Mouse (Mus musculus): ENCODE data around the gene 4933411K16Rik. TPM values are rescaled to one million over a fixed set of nuclear protein-coding genes. Genes with fewer than 3 reads are reported as not detected.

The 4933411K16Rik gene
- 0.15 TPM in 1 of 2 replicates, not detected in the other for polyA plus RNA-seq (2016; fragmentation: Nextera tagmentation; extraction: Ambion mirVana)

DNA sequence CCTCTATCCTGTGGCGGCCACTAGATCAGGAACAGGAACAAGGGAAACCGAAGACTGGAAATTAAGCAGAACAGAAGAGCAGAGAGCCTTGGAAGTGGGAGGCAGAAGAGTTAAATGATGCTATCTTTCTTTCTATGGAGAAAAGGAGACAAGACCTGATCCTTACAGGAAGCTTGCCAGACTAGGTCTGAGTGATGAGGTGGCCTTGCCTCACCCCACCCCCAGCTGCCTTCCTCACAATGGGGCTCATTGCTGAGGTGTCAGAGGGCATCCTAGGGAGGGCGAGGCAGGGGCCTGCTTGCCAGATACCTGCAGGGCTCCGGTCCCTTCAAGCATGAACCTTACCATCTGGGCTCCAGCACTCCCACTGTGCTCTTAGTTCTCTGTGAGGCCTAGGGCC lies at the start of gene 4933411K16Rik:
Gene 4933411K16Rik (plus strand): TSS at position 301 of the 400 bp plus-strand sequence.
- 63% methylated on average over 4 of the region's 4 CpGs for WGBS
- Histone ChIP-seq H3K4me1 (0 out of 2 replicates have a peak, but pooled peaks cover 3% of the 10 kb centered on the region), H3K9me3 (no peaks in the 10 kb centered on the region), H3K27me3 (ENCODE audit: insufficient read depth, poor library complexity, severe bottlenecking) (peaks cover 4% of the 10 kb centered on the region; the same call in 1 of the 2 replicates), H3K27ac (no peak within 1 kb of the TSS), H3K4me3 (no peak within 1 kb of the TSS), H3K36me3 (no peaks in the 10 kb centered on the region)
- DNase-seq (ENCODE audit: low spot score): no peak

DNA sequence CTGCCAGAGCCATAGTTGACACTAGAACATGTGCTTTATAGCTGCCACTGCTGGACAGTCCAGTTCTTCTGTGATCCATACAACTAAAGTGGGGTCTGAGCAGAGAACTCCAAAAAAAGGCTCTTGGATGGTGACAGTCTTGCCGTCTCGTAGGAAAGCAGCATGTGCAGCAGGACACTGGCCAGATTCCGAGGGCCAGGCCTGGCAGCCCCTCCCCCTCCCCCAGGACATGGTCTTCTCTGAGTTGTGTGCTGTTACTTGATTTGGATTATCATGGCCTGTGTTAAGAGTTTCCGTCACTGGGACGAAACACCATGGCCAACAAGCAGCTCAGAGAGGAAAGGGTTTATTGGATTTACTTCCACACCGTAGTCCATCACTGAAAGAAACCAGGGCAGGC lies 47.8 kb upstream of the 4933411K16Rik start:
- Histone ChIP-seq H3K4me1 (peaks cover 78% of the 10 kb centered on the region), H3K27ac (peak overlapping the region; percentile 19; the same call in 1 of the 2 replicates), H3K9me3 (no peaks in the 10 kb centered on the region), H3K4me3 (no peak overlapping the region), H3K36me3 (no peaks in the 10 kb centered on the region), H3K27me3 (ENCODE audit: insufficient read depth, poor library complexity, severe bottlenecking) (no peaks in the 10 kb centered on the region)
- 30% methylated on average over 6 of the region's 6 CpGs for WGBS
- DNase-seq (ENCODE audit: low spot score): no peak

DNA sequence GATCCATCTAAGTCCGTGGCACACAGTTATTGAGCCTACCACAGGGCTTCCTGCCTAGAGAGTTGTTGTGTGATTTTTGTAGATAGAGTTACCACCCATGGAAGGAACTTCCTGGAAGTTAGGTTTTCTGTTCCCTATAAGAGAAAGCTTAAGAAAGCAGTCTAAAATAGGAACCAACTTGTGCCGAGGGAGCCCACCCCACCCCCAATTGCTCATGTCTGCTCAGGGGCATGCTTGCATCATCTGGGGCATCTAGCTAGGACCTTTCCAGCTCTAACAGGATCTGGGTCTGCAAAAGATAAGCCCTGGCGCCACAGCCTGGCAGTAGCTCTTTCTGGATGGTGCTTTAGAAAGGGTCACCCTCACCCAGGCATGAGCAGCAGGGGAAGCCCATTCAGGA lies 46.4 kb upstream of the 4933411K16Rik start:
- H3K27me3 ChIP-seq (ENCODE audit: insufficient read depth, poor library complexity, severe bottlenecking): no peaks in the 10 kb centered on the region
- H3K4me3 ChIP-seq: no peak overlapping the region
- H3K4me1 ChIP-seq: peaks cover 67% of the 10 kb centered on the region
- no peak overlapping the region for H3K27ac ChIP-seq
- no peaks in the 10 kb centered on the region for H3K9me3 ChIP-seq
- 40% methylated on average over 3 of the region's 3 CpGs for WGBS
- no peaks in the 10 kb centered on the region for H3K36me3 ChIP-seq
- no peak for DNase-seq (ENCODE audit: low spot score)

DNA sequence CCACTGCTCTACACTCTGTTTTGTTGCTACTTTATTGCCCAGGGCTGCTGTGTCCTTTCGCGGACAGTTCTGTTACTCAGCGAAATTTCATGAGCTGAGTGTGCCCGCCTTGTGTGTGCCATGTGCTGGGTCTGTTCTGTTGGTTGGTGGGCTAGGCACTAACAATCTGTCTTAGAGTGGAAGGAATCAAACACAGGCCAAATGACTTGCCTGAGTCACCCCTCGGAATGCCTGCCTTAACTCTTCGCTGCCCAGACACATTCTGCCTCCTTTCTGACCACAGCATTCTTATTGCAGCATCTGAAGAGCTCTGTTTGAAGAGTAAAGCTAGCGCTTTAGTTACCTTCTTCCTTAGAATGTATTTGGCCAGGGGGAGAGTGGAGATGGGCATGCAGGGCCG lies 45.5 kb upstream of the 4933411K16Rik start:
- peak overlapping the region; percentile 54; the same call in 1 of the 2 replicates for H3K27ac ChIP-seq

DNA sequence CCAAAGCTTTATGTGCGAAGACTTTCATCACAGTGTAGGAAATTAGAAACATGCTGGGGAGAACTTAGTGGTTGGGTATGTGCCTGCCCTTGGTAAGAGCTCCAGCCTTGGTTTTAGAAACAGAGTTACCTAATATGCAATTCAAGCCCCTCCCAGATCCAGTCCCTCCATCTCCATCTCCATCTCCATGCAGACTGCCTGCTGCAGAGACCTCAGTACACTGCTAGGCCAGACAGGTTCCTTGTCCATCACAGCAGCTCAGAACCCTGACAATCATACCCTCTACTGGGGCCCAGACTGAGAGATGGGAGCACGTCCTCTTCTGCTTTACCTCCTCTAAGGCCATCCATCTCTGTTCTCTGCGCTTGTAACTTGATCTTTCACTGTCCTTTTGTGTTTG lies 43.5 kb upstream of the 4933411K16Rik start:
- Histone ChIP-seq H3K27ac (peak overlapping the region; percentile 71), H3K4me1 (peaks cover 65% of the 10 kb centered on the region)

More for the DNA sequence above, 45.5 kb upstream of the 4933411K16Rik start:
- Histone ChIP-seq H3K9me3 (no peaks in the 10 kb centered on the region), H3K36me3 (no peaks in the 10 kb centered on the region), H3K4me3 (no peak overlapping the region), H3K4me1 (peaks cover 65% of the 10 kb centered on the region), H3K27me3 (ENCODE audit: insufficient read depth, poor library complexity, severe bottlenecking) (no peaks in the 10 kb centered on the region)
- WGBS: 65% methylated on average over 8 of the region's 8 CpGs
- DNase-seq (ENCODE audit: low spot score): no peak

DNA sequence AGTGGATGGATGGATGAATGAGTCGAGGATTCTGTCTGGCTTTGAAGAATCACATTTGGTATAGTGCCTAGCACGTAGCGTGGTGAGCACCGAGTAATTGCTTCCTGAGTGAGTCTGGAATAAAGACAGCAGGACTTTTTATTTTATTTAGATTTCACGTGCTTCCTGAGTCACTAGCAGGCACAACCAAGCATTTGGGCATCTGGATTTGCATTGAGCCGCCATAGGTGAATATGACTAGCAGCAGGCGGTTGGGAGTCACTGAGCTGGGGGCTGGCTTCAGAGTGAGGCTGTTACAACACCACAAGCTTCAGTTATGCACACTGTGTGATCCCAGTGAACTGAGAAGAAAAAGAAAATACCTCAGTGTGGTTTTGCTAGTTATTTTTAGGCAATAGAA lies 43.0 kb upstream of the 4933411K16Rik start:
- 63% methylated on average over 7 of the region's 7 CpGs for WGBS
- no peaks in the 10 kb centered on the region for H3K9me3 ChIP-seq
- no peaks in the 10 kb centered on the region for H3K27me3 ChIP-seq (ENCODE audit: insufficient read depth, poor library complexity, severe bottlenecking)
- no peak for DNase-seq (ENCODE audit: low spot score)
- H3K36me3 ChIP-seq: peaks cover 2% of the 10 kb centered on the region; the same call in 1 of the 2 replicates
- peaks cover 61% of the 10 kb centered on the region for H3K4me1 ChIP-seq
- H3K4me3 ChIP-seq: no peak overlapping the region
- H3K27ac ChIP-seq: peak overlapping the region; percentile 71

More for the DNA sequence above, 43.5 kb upstream of the 4933411K16Rik start:
- 50% methylated on average over 3 of the region's 3 CpGs for WGBS
- no peak for DNase-seq (ENCODE audit: low spot score)
- Histone ChIP-seq H3K36me3 (peaks cover 2% of the 10 kb centered on the region; the same call in 1 of the 2 replicates), H3K27me3 (ENCODE audit: insufficient read depth, poor library complexity, severe bottlenecking) (no peaks in the 10 kb centered on the region), H3K9me3 (no peaks in the 10 kb centered on the region), H3K4me3 (no peak overlapping the region)

DNA sequence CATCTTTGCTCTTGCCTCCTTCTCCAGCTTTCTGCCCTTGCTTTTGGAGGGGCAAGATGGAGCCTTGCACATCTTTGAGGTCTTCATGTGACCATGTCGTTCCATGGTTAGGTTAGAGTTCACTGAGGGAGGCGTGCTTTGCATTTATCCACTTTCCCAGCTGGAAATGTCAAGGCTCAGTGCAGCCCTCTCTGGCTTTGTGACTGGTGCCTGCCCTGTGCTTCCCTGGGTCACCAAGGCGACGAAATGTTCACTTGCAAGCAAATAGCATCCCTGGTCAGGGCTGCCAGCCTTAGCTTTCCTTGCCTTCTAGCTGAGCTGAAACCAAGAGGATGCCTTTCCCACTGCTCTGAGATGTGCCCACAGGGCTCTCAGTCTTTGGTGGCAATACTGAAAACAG lies 41.6 kb upstream of the 4933411K16Rik start:
- no peak for DNase-seq (ENCODE audit: low spot score)
- no peak overlapping the region for H3K4me3 ChIP-seq
- H3K27me3 ChIP-seq (ENCODE audit: insufficient read depth, poor library complexity, severe bottlenecking): no peaks in the 10 kb centered on the region
- peaks cover 2% of the 10 kb centered on the region; the same call in 1 of the 2 replicates for H3K36me3 ChIP-seq
- 75% methylated on average over 4 of the region's 4 CpGs for WGBS
- peaks cover 47% of the 10 kb centered on the region for H3K4me1 ChIP-seq
- no peak overlapping the region for H3K27ac ChIP-seq
- H3K9me3 ChIP-seq: no peaks in the 10 kb centered on the region

DNA sequence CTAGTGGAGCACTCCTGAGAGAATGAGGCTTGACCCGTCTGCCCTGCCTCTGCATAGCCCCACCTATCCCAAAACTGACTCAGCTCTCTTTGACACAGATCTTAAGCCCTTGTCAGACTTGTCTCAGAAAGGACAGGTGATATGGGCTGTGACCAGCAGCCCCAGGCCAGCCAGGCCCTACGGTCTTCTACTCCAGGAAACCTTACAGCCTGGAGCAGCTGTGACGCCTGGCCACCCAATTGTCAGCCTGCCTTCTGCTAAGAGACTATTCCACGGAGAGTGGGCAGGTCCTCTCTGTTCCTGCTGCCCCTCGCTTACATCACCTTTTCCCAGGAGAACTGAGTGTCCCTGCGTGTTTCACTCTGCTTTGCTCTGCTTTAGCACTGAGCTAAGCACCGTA lies 40.9 kb upstream of the 4933411K16Rik start:
- H3K36me3 ChIP-seq: peaks cover 2% of the 10 kb centered on the region; the same call in 1 of the 2 replicates
- H3K9me3 ChIP-seq: no peaks in the 10 kb centered on the region
- H3K4me3 ChIP-seq: no peak overlapping the region
- WGBS: 73% methylated on average over 7 of the region's 7 CpGs
- H3K27me3 ChIP-seq (ENCODE audit: insufficient read depth, poor library complexity, severe bottlenecking): no peaks in the 10 kb centered on the region
- H3K4me1 ChIP-seq: peaks cover 47% of the 10 kb centered on the region
- 0 out of 2 replicates have a peak overlapping the region, but pooled peaks have one; percentile 4 for H3K27ac ChIP-seq
- no peak for DNase-seq (ENCODE audit: low spot score)

DNA sequence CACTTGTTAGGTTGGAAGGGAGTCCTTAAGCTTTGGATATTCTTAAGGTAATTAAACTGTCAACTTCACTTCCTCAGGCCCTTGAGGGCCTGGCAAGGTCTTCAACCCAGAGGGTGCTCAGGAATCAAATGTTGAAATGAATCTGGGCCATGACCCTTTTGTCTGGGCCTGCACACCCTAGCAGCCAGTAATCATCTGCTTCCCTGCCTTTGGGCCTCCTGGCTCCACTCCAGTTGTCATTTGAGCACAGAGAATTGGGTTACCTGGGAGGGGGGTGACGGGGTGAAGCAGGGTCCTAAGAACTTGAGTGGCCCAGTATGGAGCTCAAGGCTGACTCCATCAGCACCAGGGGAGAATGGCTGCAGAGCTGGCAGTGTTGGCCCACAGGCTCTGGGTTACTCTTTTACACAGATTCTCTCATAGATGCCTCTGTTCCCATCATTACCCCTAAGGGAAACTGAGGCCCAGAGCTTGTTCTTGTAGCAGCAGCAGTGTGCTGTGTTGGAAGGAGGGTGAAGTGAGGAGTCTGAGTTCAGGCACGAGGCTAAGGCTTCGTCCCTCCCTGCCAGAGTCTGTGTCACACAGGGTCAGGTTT lies 37.7 kb upstream of the 4933411K16Rik start:
- 77% methylated on average over 3 of the region's 3 CpGs for WGBS
- H3K4me3 ChIP-seq: no peak overlapping the region
- DNase-seq (ENCODE audit: low spot score): no peak
- H3K36me3 ChIP-seq: peaks cover 2% of the 10 kb centered on the region; the same call in 1 of the 2 replicates
- H3K27me3 ChIP-seq (ENCODE audit: insufficient read depth, poor library complexity, severe bottlenecking): no peaks in the 10 kb centered on the region
- H3K27ac ChIP-seq: no peak overlapping the region
- H3K9me3 ChIP-seq: no peaks in the 10 kb centered on the region
- peaks cover 46% of the 10 kb centered on the region for H3K4me1 ChIP-seq

DNA sequence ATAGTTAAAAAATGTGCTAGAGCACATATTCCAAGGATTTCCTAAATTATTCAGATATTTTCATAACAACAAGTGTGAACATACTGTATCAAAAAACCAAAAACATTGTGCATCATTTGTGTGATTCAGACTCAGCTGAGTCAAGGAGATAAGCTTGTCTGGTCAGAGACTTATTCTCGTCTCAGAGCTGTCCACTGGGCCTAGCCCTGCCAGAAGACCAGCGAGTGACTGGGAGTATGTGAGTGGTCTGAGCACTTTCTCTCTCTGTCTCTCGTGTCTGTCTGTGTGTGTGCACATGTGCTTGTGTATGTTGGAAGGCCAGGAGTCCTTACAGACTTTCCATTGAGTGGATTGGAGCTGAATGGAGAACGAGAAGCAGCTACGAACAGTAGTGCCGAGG lies 37.0 kb upstream of the 4933411K16Rik start:
- peaks cover 2% of the 10 kb centered on the region; the same call in 1 of the 2 replicates for H3K36me3 ChIP-seq
- no peak overlapping the region for H3K27ac ChIP-seq
- peaks cover 49% of the 10 kb centered on the region for H3K4me1 ChIP-seq
- DNase-seq (ENCODE audit: low spot score): no peak
- 73% methylated on average over 6 of the region's 6 CpGs for WGBS
- H3K9me3 ChIP-seq: no peaks in the 10 kb centered on the region
- no peak overlapping the region for H3K4me3 ChIP-seq
- H3K27me3 ChIP-seq (ENCODE audit: insufficient read depth, poor library complexity, severe bottlenecking): no peaks in the 10 kb centered on the region

DNA sequence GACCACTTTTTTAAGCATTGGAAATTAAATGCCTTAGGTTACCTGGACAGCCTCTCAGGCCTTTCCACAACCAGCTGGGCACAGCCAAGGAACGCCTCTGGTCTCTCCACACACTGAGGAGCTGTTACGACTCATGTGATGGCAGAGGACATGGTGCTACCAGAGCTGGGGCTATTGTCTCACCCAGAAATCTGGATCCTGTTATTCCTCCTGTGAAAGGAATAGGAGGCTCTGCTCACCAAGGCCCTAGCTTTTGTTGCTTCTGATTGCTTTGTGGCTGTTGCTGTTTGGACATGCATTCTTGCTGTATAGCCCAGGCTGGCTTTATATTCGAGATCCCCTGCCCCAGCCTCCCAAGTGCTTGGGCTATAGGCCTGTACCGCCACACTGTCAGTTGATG lies 35.8 kb upstream of the 4933411K16Rik start:
- peaks cover 42% of the 10 kb centered on the region for H3K4me1 ChIP-seq
- 75% methylated on average over 4 of the region's 4 CpGs for WGBS
- peaks cover 2% of the 10 kb centered on the region; the same call in 1 of the 2 replicates for H3K36me3 ChIP-seq
- no peaks in the 10 kb centered on the region for H3K9me3 ChIP-seq
- no peak overlapping the region for H3K27ac ChIP-seq
- DNase-seq (ENCODE audit: low spot score): no peak
- no peak overlapping the region for H3K4me3 ChIP-seq
- no peaks in the 10 kb centered on the region for H3K27me3 ChIP-seq (ENCODE audit: insufficient read depth, poor library complexity, severe bottlenecking)

DNA sequence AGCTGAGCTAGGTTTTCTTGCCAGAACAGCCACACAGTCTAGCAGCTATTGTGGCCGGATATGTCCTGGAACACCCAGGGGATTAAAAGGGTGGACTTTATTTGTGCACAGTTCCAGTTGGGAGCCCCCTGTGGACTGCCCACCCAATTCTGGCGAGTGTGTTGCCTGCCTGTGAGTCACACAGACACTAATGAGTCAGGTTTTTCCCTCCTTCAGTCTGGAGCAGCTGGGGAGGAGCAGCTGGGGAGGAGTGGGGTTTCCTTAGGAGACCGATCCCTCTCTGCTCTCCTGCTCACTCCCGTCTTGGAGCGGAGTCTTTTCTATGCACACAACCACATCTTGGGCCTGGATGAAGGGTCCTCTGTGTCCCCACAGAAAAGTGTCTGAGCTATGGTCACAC lies 35.2 kb upstream of the 4933411K16Rik start:
- Histone ChIP-seq H3K27ac (peak overlapping the region; percentile 81), H3K9me3 (no peaks in the 10 kb centered on the region), H3K27me3 (ENCODE audit: insufficient read depth, poor library complexity, severe bottlenecking) (no peaks in the 10 kb centered on the region), H3K4me3 (no peak overlapping the region), H3K36me3 (peaks cover 2% of the 10 kb centered on the region; the same call in 1 of the 2 replicates), H3K4me1 (peaks cover 47% of the 10 kb centered on the region)
- no peak for DNase-seq (ENCODE audit: low spot score)
- WGBS: 57% methylated on average over 5 of the region's 5 CpGs

DNA sequence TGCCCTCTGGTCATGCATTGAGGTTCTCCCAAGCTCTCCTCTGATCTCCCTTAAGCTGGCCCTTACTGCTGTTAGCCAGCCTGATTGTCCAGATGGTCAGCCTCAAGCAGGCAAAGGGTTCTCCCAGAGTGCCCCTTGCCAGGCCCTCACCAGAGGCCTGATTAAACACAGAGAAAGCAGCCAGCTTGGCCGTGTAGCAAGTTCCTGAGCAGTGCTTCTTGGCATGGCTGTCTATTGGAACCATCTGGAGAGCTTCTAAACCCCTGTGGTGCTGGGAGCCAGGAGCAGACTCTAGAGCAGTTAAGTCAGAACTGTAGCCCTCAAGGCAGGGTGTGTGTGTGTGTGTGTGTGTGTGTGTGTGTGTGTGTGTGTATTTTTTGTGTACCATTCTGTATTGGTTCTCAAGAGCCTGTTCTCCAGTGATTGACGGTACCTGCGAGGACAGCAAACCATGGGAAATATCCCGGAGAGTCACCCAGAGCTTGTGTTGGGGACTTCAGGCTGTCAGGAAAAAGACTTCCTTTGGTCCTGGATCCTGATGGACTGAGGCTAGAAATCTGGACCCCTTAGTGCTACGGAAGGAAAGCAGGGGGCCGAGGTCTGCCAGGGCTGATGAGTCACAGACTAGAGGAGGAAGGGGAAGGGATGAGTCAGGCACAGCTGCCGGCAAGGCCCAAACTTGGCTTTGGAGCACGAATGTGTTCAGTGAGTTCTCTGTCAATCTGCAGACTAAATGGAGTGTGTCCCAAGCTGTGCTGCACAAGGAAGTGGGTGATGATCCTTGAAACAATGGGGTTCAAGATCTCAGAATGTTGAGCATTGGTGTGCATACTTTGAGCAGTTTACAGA lies 34.4 kb upstream of the 4933411K16Rik start:
- WGBS: 53% methylated on average over 8 of the region's 8 CpGs
- Histone ChIP-seq H3K36me3 (no peaks in the 10 kb centered on the region), H3K27me3 (ENCODE audit: insufficient read depth, poor library complexity, severe bottlenecking) (no peaks in the 10 kb centered on the region), H3K4me1 (peaks cover 54% of the 10 kb centered on the region), H3K9me3 (no peaks in the 10 kb centered on the region), H3K4me3 (no peak overlapping the region), H3K27ac (peak overlapping the region; percentile 81)
- DNase-seq (ENCODE audit: low spot score): no peak
